Mouse (Mus musculus) hindbrain, embryonic 14.5 days (tissue): Measurements from ENCODE around the gene Rnf126. TPM values are rescaled to one million over a fixed set of nuclear protein-coding genes. Genes with fewer than 3 reads are reported as not detected.

Source experiments
- ATAC-seq: fragments of 200-750 bp; cut with Nextera tagmentation; 2 replicates; pipeline ENCODE4 v1.8.0; 2017; ENCODE audit warnings: moderate number of reproducible peaks, mild to moderate bottlenecking, moderate TSS enrichment, moderate library complexity; ENCODE audit not compliant: low FRiP score
- DNase-seq: peaks from one replicate; pipeline ENCODE4 v3.0.0-alpha.2; 2015; ENCODE audit warnings: low spot score
- H3K27ac ChIP-seq: fragments of 300-500 bp; sonication (generic); 2 replicates; pipeline ENCODE4 v1.5.1; 2014; ENCODE audit warnings: mild to moderate bottlenecking, moderate library complexity
- H3K27me3 ChIP-seq: fragments of 300-500 bp; sonication (generic); 2 replicates; pipeline ENCODE4 v1.6.1; 2014; ENCODE audit warnings: mild to moderate bottlenecking, low read length, mixed read lengths; ENCODE audit not compliant: control insufficient read depth, insufficient read depth
- H3K36me3 ChIP-seq: fragments of 300-500 bp; sonication (generic); replicated peaks from 2 replicates; pipeline ENCODE4 v1.6.1; 2014; ENCODE audit not compliant: control insufficient read depth, insufficient read depth
- H3K4me1 ChIP-seq: fragments of 300-500 bp; sonication (generic); replicated peaks from 2 replicates; pipeline ENCODE4 v1.6.1; 2014; ENCODE audit warnings: antibody characterized with exemption, low read length, mixed read lengths; ENCODE audit not compliant: control insufficient read depth, insufficient read depth
- H3K4me2 ChIP-seq: fragments of 300-500 bp; sonication (generic); replicated peaks from 2 replicates; pipeline ENCODE4 v1.6.1; 2014; ENCODE audit warnings: mild to moderate bottlenecking, moderate library complexity
- H3K4me3 ChIP-seq: fragments of 300-500 bp; sonication (generic); replicated peaks from 2 replicates; pipeline ENCODE4 v1.5.1; 2014; ENCODE audit warnings: mild to moderate bottlenecking, low read length
- H3K9ac ChIP-seq: fragments of 300-500 bp; sonication (generic); 2 replicates; pipeline ENCODE4 v1.6.1; 2014
- H3K9me3 ChIP-seq: fragments of 300-500 bp; sonication (generic); 2 replicates; pipeline ENCODE4 v1.6.1; 2016; ENCODE audit warnings: low read length; ENCODE audit not compliant: control insufficient read depth
- WGBS: fragments of 180-500 bp; shearing (Covaris S2); extraction: QIAGEN DNeasy Blood & Tissue Kit; methylation state at CpG from one replicate; pipeline ENCODE4 v1.1.7; 2014; 5-methylcytosine and 5-hydroxymethylcytosine counted together
- polyA plus RNA-seq: library from polyadenylated mRNA; unstranded; fragments of >200 nt; fragmentation: Nextera tagmentation; extraction: Ambion mirVana; gene quantifications from 2 replicates; pipeline ENCODE4 v1.2.1, GENCODE M21; 2014

Gene Rnf126
- polyA plus RNA-seq, result 92.8 and 96.7 TPM in 2 replicates

- WGBS, result under 1% methylated on average over 82 of the region's 101 CpGs
- DNase-seq (peak; percentile 96), ATAC-seq (peak; percentile 89)
- peaks cover 20% of the 10 kb centered on the region for H3K4me1 ChIP-seq
- H3K4me3 ChIP-seq, result peak within 1 kb of the TSS; percentile 88
- H3K4me2 ChIP-seq, result peak within 1 kb of the TSS; percentile 95
- peak within 1 kb of the TSS; percentile 87 for H3K9ac ChIP-seq
- peak within 1 kb of the TSS; percentile 90 for H3K27ac ChIP-seq
- H3K27me3 ChIP-seq, result no peaks in the 10 kb centered on the region
- peaks cover 8% of the 10 kb centered on the region for H3K36me3 ChIP-seq
- H3K9me3 ChIP-seq, result no peaks in the 10 kb centered on the region
Measured at GRCm38 (mm10) chr10:79766508-79767325, at the start of gene Rnf126. Rnf126 (minus strand) TSS chr10:79766952.

- H3K9me3 ChIP-seq, result no peaks in the 10 kb centered on the region
- no peak for ATAC-seq
- no peak overlapping the region for H3K4me2 ChIP-seq
- H3K36me3 ChIP-seq, result peaks cover 83% of the 10 kb centered on the region
- H3K27ac ChIP-seq, result no peak overlapping the region
- no peak for DNase-seq
- no peaks in the 10 kb centered on the region for H3K27me3 ChIP-seq
- no peak overlapping the region for H3K4me3 ChIP-seq
- no peaks in the 10 kb centered on the region for H3K4me1 ChIP-seq
- no peak overlapping the region for H3K9ac ChIP-seq
- 86% methylated on average over 12 of the region's 12 CpGs for WGBS
Measured at GRCm38 (mm10) chr10:79815671-79816494, 49.1 kb upstream of the Rnf126 start.

GRCm38 (mm10) chr10:79814271-79814842 lies 47.6 kb upstream of the Rnf126 start:
- DNase-seq, result no peak
- peaks cover 83% of the 10 kb centered on the region for H3K36me3 ChIP-seq
- WGBS, result 78% methylated on average over 5 of the region's 5 CpGs

GRCm38 (mm10) chr10:79811736-79812637 lies 45.2 kb upstream of the Rnf126 start:
- Histone ChIP-seq H3K9me3 (no peaks in the 10 kb centered on the region), H3K9ac (no peak overlapping the region), H3K4me3 (no peak overlapping the region), H3K27ac (no peak overlapping the region), H3K4me2 (no peak overlapping the region), H3K36me3 (peaks cover 85% of the 10 kb centered on the region), H3K27me3 (no peaks in the 10 kb centered on the region), H3K4me1 (peaks cover 7% of the 10 kb centered on the region)
- 34% methylated on average over 15 of the region's 15 CpGs for WGBS
- ATAC-seq (peak; percentile 46; the same call in 1 of the 2 replicates), DNase-seq (peak; percentile 92)

More at GRCm38 (mm10) chr10:79814271-79814842, 47.6 kb upstream of the Rnf126 start:
- Histone ChIP-seq H3K4me1 (no peaks in the 10 kb centered on the region), H3K4me2 (no peak overlapping the region), H3K4me3 (no peak overlapping the region), H3K9me3 (no peaks in the 10 kb centered on the region), H3K27me3 (no peaks in the 10 kb centered on the region), H3K27ac (no peak overlapping the region), H3K9ac (no peak overlapping the region)
- no peak for ATAC-seq

GRCm38 (mm10) chr10:79808728-79809127 lies 42.0 kb upstream of the Rnf126 start:
- Histone ChIP-seq H3K9ac (no peak overlapping the region), H3K4me3 (no peak overlapping the region), H3K36me3 (peaks cover 67% of the 10 kb centered on the region), H3K9me3 (no peaks in the 10 kb centered on the region), H3K27ac (peak overlapping the region; percentile 64; the same call in 1 of the 2 replicates), H3K4me1 (peaks cover 33% of the 10 kb centered on the region), H3K27me3 (no peaks in the 10 kb centered on the region), H3K4me2 (no peak overlapping the region)
- no peak for DNase-seq
- WGBS, result 87% methylated on average over 11 of the region's 11 CpGs
- no peak for ATAC-seq

GRCm38 (mm10) chr10:79807826-79808225 lies 41.1 kb upstream of the Rnf126 start:
- ATAC-seq (no peak), DNase-seq (no peak)
- Histone ChIP-seq H3K9me3 (no peaks in the 10 kb centered on the region), H3K27ac (peak overlapping the region; percentile 64), H3K36me3 (peaks cover 61% of the 10 kb centered on the region), H3K27me3 (no peaks in the 10 kb centered on the region), H3K4me1 (peaks cover 42% of the 10 kb centered on the region), H3K4me2 (no peak overlapping the region), H3K4me3 (no peak overlapping the region), H3K9ac (no peak overlapping the region)
- WGBS, result 29% methylated on average over 11 of the region's 11 CpGs

- no peaks in the 10 kb centered on the region for H3K9me3 ChIP-seq
- 84% methylated on average over 10 of the region's 10 CpGs for WGBS
- no peak overlapping the region for H3K9ac ChIP-seq
- no peak overlapping the region for H3K4me2 ChIP-seq
- H3K27ac ChIP-seq, result no peak overlapping the region
- peaks cover 50% of the 10 kb centered on the region for H3K4me1 ChIP-seq
- H3K36me3 ChIP-seq, result peaks cover 54% of the 10 kb centered on the region
- no peak overlapping the region for H3K4me3 ChIP-seq
- no peaks in the 10 kb centered on the region for H3K27me3 ChIP-seq
- no peak for DNase-seq
- ATAC-seq, result no peak
Measured at GRCm38 (mm10) chr10:79806972-79807371, 40.2 kb upstream of the Rnf126 start.

GRCm38 (mm10) chr10:79806331-79806730 lies 39.6 kb upstream of the Rnf126 start:
- ATAC-seq (no peak), DNase-seq (no peak)
- H3K27ac ChIP-seq, result no peak overlapping the region
- no peaks in the 10 kb centered on the region for H3K9me3 ChIP-seq
- peaks cover 48% of the 10 kb centered on the region for H3K36me3 ChIP-seq
- 90% methylated on average over 9 of the region's 9 CpGs for WGBS
- H3K4me1 ChIP-seq, result peaks cover 57% of the 10 kb centered on the region
- no peaks in the 10 kb centered on the region for H3K27me3 ChIP-seq
- H3K4me3 ChIP-seq, result no peak overlapping the region
- H3K9ac ChIP-seq, result no peak overlapping the region
- H3K4me2 ChIP-seq, result no peak overlapping the region
